Mouse (Mus musculus) kidney, postnatal 25 days (tissue): ENCODE data around the gene Rdh12.
"Not testable (repeated sequence)": the region's sequence is repeated elsewhere in the genome, so short reads cannot be mapped to it uniquely, and the experiment has no call there.

Source experiments
- DNase-seq, 2 experiments: peaks; one replicate each; pipeline ENCODE4 v3.0.0; 2021; ENCODE audit warnings: mixed read lengths in 2 of 2

The Rdh12 gene

GRCm38 (mm10) chr12:79208703-79209464 lies at the start of gene Rdh12:
Gene Rdh12, plus strand, starts transcription at chr12:79208914.
- DNase-seq: peak; percentile 32 to 42

GRCm38 (mm10) chr12:79162876-79163275 lies 45.8 kb upstream of the Rdh12 start:
- DNase-seq: no peak

GRCm38 (mm10) chr12:79169173-79169572 lies 39.5 kb upstream of the Rdh12 start:
- no peak for DNase-seq

- DNase-seq: no peak
Measured at GRCm38 (mm10) chr12:79170421-79170820, 38.3 kb upstream of the Rdh12 start.

GRCm38 (mm10) chr12:79171269-79171995 lies 37.3 kb upstream of the Rdh12 start:
- no peak for DNase-seq

- DNase-seq: peak; percentile 89 to 95
Measured at GRCm38 (mm10) chr12:79172019-79172941, 36.4 kb upstream of the Rdh12 start, which contains the start of gene Vti1b. Gene Vti1b, minus strand, starts transcription at chr12:79172667.

- no peak for DNase-seq
Measured at GRCm38 (mm10) chr12:79173721-79174120, 35.0 kb upstream of the Rdh12 start.

GRCm38 (mm10) chr12:79175998-79176397 lies 32.7 kb upstream of the Rdh12 start:
- no peak for DNase-seq

GRCm38 (mm10) chr12:79185160-79185559 lies 23.6 kb upstream of the Rdh12 start:
- not testable (repeated sequence) for DNase-seq

- DNase-seq: peak; percentile 71 to 80
Measured at GRCm38 (mm10) chr12:79190931-79191673, 17.6 kb upstream of the Rdh12 start.

GRCm38 (mm10) chr12:79191701-79192100 lies 17.0 kb upstream of the Rdh12 start:
- peak; percentile 77 to 79 for DNase-seq

- no peak for DNase-seq
Measured at GRCm38 (mm10) chr12:79192193-79192592, 16.5 kb upstream of the Rdh12 start, which contains the start of gene Rdh11. Gene Rdh11, minus strand, starts transcription at chr12:79192293.

GRCm38 (mm10) chr12:79193441-79193840 lies 15.3 kb upstream of the Rdh12 start:
- peak; percentile 77 to 87 for DNase-seq

GRCm38 (mm10) chr12:79197105-79197504 lies 11.6 kb upstream of the Rdh12 start:
- no peak for DNase-seq

GRCm38 (mm10) chr12:79201882-79202281 lies 6.8 kb upstream of the Rdh12 start:
- no peak for DNase-seq

- no peak for DNase-seq
Measured at GRCm38 (mm10) chr12:79211447-79211846, 2.7 kb downstream of the Rdh12 start.

GRCm38 (mm10) chr12:79217511-79217910 lies 8.8 kb downstream of the Rdh12 start:
- no peak for DNase-seq

- DNase-seq: no peak
Measured at GRCm38 (mm10) chr12:79235485-79236080, 26.9 kb downstream of the Rdh12 start.

GRCm38 (mm10) chr12:79241985-79242384 lies 33.3 kb downstream of the Rdh12 start:
- DNase-seq: no peak

GRCm38 (mm10) chr12:79242921-79243320 lies 34.2 kb downstream of the Rdh12 start:
- no peak for DNase-seq

- no peak for DNase-seq
Measured at GRCm38 (mm10) chr12:79248110-79248509, 39.4 kb downstream of the Rdh12 start.
